Mouse (Mus musculus): ENCODE results near the gene Odf4. TPM values are rescaled to one million over a fixed set of nuclear protein-coding genes. Genes with fewer than 3 reads are reported as not detected.
"Not testable (repeated sequence)": the region's sequence is repeated elsewhere in the genome, so short reads cannot be mapped to it uniquely, and the experiment has no call there.

Gene Odf4
- polyA plus RNA-seq, 1 experiment from 2014 or later, result 1.2 TPM

- Histone ChIP-seq H3K4me1 (replicated peaks) (peaks cover 32% of the 10 kb centered on the region), H3K4me2 (peak overlapping the region; percentile 55; the same call in 1 of the 2 replicates), H3K36me3 (0 out of 2 replicates have a peak, but pooled peaks cover 5% of the 10 kb centered on the region), H3K27ac (replicated peaks) (no peak overlapping the region), H3K4me3 (no peak overlapping the region), H3K27me3 (0 out of 2 replicates have a peak, but pooled peaks cover 3% of the 10 kb centered on the region), H3K9ac (no peak overlapping the region), H3K9me3 (no peaks in the 10 kb centered on the region)
- no peak for ATAC-seq (ENCODE audit: low FRiP score, low read depth)
- 79% methylated on average over 2 of the region's 2 CpGs for WGBS
Observed at GRCm38 (mm10) chr11:68945245-68945644, 18.4 kb upstream of the Odf4 start.

- 93% methylated on average over 8 of the region's 8 CpGs for WGBS
- ATAC-seq (ENCODE audit: low FRiP score, low read depth), result no peak
Observed at GRCm38 (mm10) chr11:68942731-68943130, 15.8 kb upstream of the Odf4 start.

GRCm38 (mm10) chr11:68940516-68940915 lies 13.6 kb upstream of the Odf4 start:
- Histone ChIP-seq H3K36me3 (0 out of 2 replicates have a peak, but pooled peaks cover 5% of the 10 kb centered on the region), H3K4me2 (peak overlapping the region; percentile 62), H3K9ac (peak overlapping the region; percentile 58), H3K27me3 (no peaks in the 10 kb centered on the region), H3K27ac (replicated peaks) (peak overlapping the region; percentile 89), H3K4me1 (replicated peaks) (peaks cover 23% of the 10 kb centered on the region), H3K4me3 (peak overlapping the region; percentile 52), H3K9me3 (no peaks in the 10 kb centered on the region)
- ATAC-seq (ENCODE audit: low FRiP score, low read depth), result no peak
- WGBS, result 53% methylated on average over 4 of the region's 4 CpGs

More at GRCm38 (mm10) chr11:68942731-68943130, 15.8 kb upstream of the Odf4 start:
- no peak overlapping the region for H3K4me2 ChIP-seq
- H3K27me3 ChIP-seq, result no peaks in the 10 kb centered on the region
- H3K36me3 ChIP-seq, result 0 out of 2 replicates have a peak, but pooled peaks cover 5% of the 10 kb centered on the region
- H3K27ac ChIP-seq (replicated peaks), result no peak overlapping the region
- H3K4me3 ChIP-seq, result no peak overlapping the region
- H3K4me1 ChIP-seq (replicated peaks), result peaks cover 40% of the 10 kb centered on the region
- no peaks in the 10 kb centered on the region for H3K9me3 ChIP-seq
- H3K9ac ChIP-seq, result no peak overlapping the region

GRCm38 (mm10) chr11:68939451-68940304 lies 12.8 kb upstream of the Odf4 start:
- Histone ChIP-seq H3K4me3 (peak overlapping the region; percentile 52), H3K27ac (replicated peaks) (peak overlapping the region; percentile 89), H3K9ac (peak overlapping the region; percentile 58), H3K27me3 (no peaks in the 10 kb centered on the region), H3K4me2 (peak overlapping the region; percentile 62), H3K4me1 (replicated peaks) (peaks cover 19% of the 10 kb centered on the region), H3K36me3 (0 out of 2 replicates have a peak, but pooled peaks cover 4% of the 10 kb centered on the region), H3K9me3 (no peaks in the 10 kb centered on the region)
- WGBS, result under 1% methylated on average over 16 of the region's 16 CpGs
- ATAC-seq (ENCODE audit: low FRiP score, low read depth), result peak; percentile 100

- not testable (repeated sequence) for H3K27me3 ChIP-seq; H3K36me3 ChIP-seq; H3K4me3 ChIP-seq; H3K4me2 ChIP-seq; H3K9me3 ChIP-seq; H3K9ac ChIP-seq; H3K27ac ChIP-seq (replicated peaks); ATAC-seq (ENCODE audit: low FRiP score, low read depth)
- 90% methylated on average over 4 of the region's 4 CpGs for WGBS
- peaks cover 19% of the 10 kb centered on the region for H3K4me1 ChIP-seq (replicated peaks)
Observed at GRCm38 (mm10) chr11:68936951-68937350, 10.1 kb upstream of the Odf4 start.

GRCm38 (mm10) chr11:68933885-68934507 lies 7.1 kb upstream of the Odf4 start:
- Histone ChIP-seq H3K9me3 (no peaks in the 10 kb centered on the region), H3K27me3 (no peaks in the 10 kb centered on the region), H3K4me2 (no peak overlapping the region), H3K36me3 (no peaks in the 10 kb centered on the region), H3K9ac (no peak overlapping the region), H3K4me3 (no peak overlapping the region), H3K27ac (replicated peaks) (0 out of 2 replicates have a peak overlapping the region, but pooled peaks have one; percentile 2), H3K4me1 (replicated peaks) (peaks cover 3% of the 10 kb centered on the region; the same call in 1 of the 2 replicates)
- ATAC-seq (ENCODE audit: low FRiP score, low read depth), result peak; percentile 38; the same call in 1 of the 2 replicates
- 62% methylated on average over 5 of the region's 5 CpGs for WGBS

GRCm38 (mm10) chr11:68929947-68930346 lies 3.1 kb upstream of the Odf4 start:
- H3K36me3 ChIP-seq, result no peaks in the 10 kb centered on the region
- no peaks in the 10 kb centered on the region for H3K4me1 ChIP-seq (replicated peaks)
- no peak overlapping the region for H3K9ac ChIP-seq
- H3K4me3 ChIP-seq, result no peak overlapping the region
- ATAC-seq (ENCODE audit: low FRiP score, low read depth), result no peak
- H3K27ac ChIP-seq (replicated peaks), result no peak overlapping the region
- no peaks in the 10 kb centered on the region for H3K9me3 ChIP-seq
- no peaks in the 10 kb centered on the region for H3K27me3 ChIP-seq
- 84% methylated on average over 6 of the region's 6 CpGs for WGBS
- no peak overlapping the region for H3K4me2 ChIP-seq

GRCm38 (mm10) chr11:68924749-68925148 lies 2.1 kb downstream of the Odf4 start:
- Histone ChIP-seq H3K27ac (replicated peaks) (no peak overlapping the region), H3K4me3 (no peak overlapping the region), H3K9me3 (no peaks in the 10 kb centered on the region), H3K9ac (no peak overlapping the region), H3K4me2 (no peak overlapping the region), H3K36me3 (no peaks in the 10 kb centered on the region), H3K27me3 (no peaks in the 10 kb centered on the region), H3K4me1 (replicated peaks) (no peaks in the 10 kb centered on the region)
- 87% methylated on average over 2 of the region's 2 CpGs for WGBS
- no peak for ATAC-seq (ENCODE audit: low FRiP score, low read depth)

GRCm38 (mm10) chr11:68923191-68923590 lies 3.7 kb downstream of the Odf4 start:
- H3K4me3 ChIP-seq, result no peak overlapping the region
- no peaks in the 10 kb centered on the region for H3K4me1 ChIP-seq (replicated peaks)
- H3K9me3 ChIP-seq, result no peaks in the 10 kb centered on the region
- no peaks in the 10 kb centered on the region for H3K27me3 ChIP-seq
- H3K27ac ChIP-seq (replicated peaks), result no peak overlapping the region
- no peaks in the 10 kb centered on the region for H3K36me3 ChIP-seq
- no peak for ATAC-seq (ENCODE audit: low FRiP score, low read depth)
- H3K4me2 ChIP-seq, result no peak overlapping the region
- no peak overlapping the region for H3K9ac ChIP-seq
- WGBS, result 66% methylated on average over 3 of the region's 3 CpGs

- Histone ChIP-seq H3K27ac (replicated peaks) (no peak overlapping the region), H3K36me3 (no peaks in the 10 kb centered on the region), H3K27me3 (no peaks in the 10 kb centered on the region), H3K4me1 (replicated peaks) (no peaks in the 10 kb centered on the region), H3K4me2 (no peak overlapping the region), H3K9me3 (no peaks in the 10 kb centered on the region), H3K4me3 (no peak overlapping the region), H3K9ac (no peak overlapping the region)
- no peak for ATAC-seq (ENCODE audit: low FRiP score, low read depth)
- 90% methylated on average over 4 of the region's 4 CpGs for WGBS
Observed at GRCm38 (mm10) chr11:68914566-68914965, 12.3 kb downstream of the Odf4 start.

GRCm38 (mm10) chr11:68911531-68912177 lies 15.2 kb downstream of the Odf4 start:
- Histone ChIP-seq H3K4me2 (no peak overlapping the region), H3K27me3 (no peaks in the 10 kb centered on the region), H3K9ac (no peak overlapping the region), H3K36me3 (peaks cover 6% of the 10 kb centered on the region), H3K4me3 (no peak overlapping the region), H3K4me1 (replicated peaks) (no peaks in the 10 kb centered on the region), H3K27ac (replicated peaks) (no peak overlapping the region), H3K9me3 (no peaks in the 10 kb centered on the region)
- no peak for ATAC-seq (ENCODE audit: low FRiP score, low read depth)
- 64% methylated on average over 14 of the region's 14 CpGs for WGBS
